Mouse (Mus musculus): ENCODE data around the gene Kmt2b. TPM values are rescaled to one million over a fixed set of nuclear protein-coding genes. Genes with fewer than 3 reads are reported as not detected.

The Kmt2b gene
- total and polyA plus RNA-seq, 3 experiments, result 8.4 to 32.8 (median 17.2) TPM

DNA sequence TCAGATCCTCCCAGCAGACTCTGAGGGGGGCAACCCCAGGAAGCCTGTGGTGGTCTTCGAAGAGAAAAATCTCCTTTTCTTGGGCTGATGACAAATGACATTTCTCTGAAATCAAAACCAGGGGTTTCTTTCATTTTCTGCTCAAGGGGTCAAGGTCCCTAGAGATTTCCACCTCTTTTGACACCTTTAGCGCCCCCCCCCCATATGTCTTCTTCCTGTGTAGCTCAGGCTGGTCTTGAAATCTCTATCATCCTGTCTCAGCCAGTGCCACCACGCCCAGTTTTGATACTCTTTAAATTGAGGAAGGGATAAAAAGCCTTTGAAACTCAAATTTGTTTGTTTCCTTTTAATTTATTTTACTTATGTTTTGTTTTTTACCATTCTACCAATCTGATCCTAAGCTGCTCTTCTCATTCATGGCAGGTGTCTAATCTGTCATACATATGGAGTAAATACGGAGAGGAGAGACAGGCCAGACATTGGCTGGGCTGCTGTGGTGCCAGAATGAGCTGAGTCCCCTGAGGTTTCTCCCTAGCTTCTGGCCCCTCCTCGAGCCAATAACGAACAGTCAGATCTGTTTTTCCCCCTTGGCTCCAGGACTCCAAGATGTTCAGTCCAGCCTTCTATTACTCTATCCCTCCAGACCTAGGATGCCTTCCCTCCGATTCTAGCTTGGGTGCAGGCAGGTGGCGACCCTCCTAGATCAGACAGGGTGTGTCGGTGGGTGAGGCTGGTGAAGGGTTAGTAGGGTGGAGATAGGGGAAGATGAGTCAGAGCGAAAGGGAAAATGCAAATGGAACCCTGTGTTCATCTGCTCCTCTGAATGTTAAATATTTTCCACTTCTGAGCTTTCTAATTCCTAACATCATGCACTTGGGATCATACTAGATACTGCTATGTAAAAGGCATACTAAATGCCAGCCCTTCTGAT lies 5.3 kb upstream of the Kmt2b start:
- TF ChIP-seq USF1 (IDR thresholded peaks at IDR 0.05; ENCODE audit: low read depth, low read length) (no peak), MXI1 (IDR thresholded peaks at IDR 0.05; ENCODE audit: low read depth, low read length) (peak; percentile 11; the same call in 1 of the 2 replicates), IRF4 (IDR thresholded peaks at IDR 0.05; ENCODE audit: low read depth, low read length) (peak; percentile 99), ETS1 (conservative IDR thresholded peaks at IDR 0.05; ENCODE audit: low read depth, low read length) (peak; percentile 67), CHD2 (IDR thresholded peaks at IDR 0.05; ENCODE audit: low read length) (peak; percentile 74), ZC3H11A (IDR thresholded peaks at IDR 0.05; ENCODE audit: low read depth, low read length) (no peak), BHLHE40 (IDR thresholded peaks at IDR 0.05; ENCODE audit: low read depth, low read length) (peak; percentile 60), JUND (conservative IDR thresholded peaks at IDR 0.05; ENCODE audit: low read depth, low read length) (peak; percentile 97), UBTF (IDR thresholded peaks at IDR 0.05; ENCODE audit: low read depth, low read length) (no peak), SIN3A (IDR thresholded peaks at IDR 0.05; ENCODE audit: low read length) (0 out of 2 replicates have a peak, but pooled peaks have one; percentile 60), EP300 (IDR thresholded peaks at IDR 0.05; ENCODE audit: low read length) (peak; percentile 97), ZKSCAN1 (IDR thresholded peaks at IDR 0.05; ENCODE audit: borderline replicate concordance, low read depth, low read length) (no peak), TCF12 (IDR thresholded peaks at IDR 0.05; ENCODE audit: low read depth, low read length) (peak; percentile 59; the same call in 1 of the 2 replicates), GABPA (IDR thresholded peaks at IDR 0.05; ENCODE audit: insufficient replicate concordance, low read depth, low read length) (no peak), KAT2A (IDR thresholded peaks at IDR 0.05; ENCODE audit: insufficient replicate concordance, low read length) (no peak), MEF2A (IDR thresholded peaks at IDR 0.05; ENCODE audit: borderline replicate concordance, low read depth, low read length) (peak; percentile 47), ZMIZ1 (IDR thresholded peaks at IDR 0.05; ENCODE audit: low read depth, low read length) (no peak; the same call in none of the 2 replicates), ZNF384 (IDR thresholded peaks at IDR 0.05; ENCODE audit: low read depth, low read length) (no peak), MYC (IDR thresholded peaks at IDR 0.05; ENCODE audit: low read depth, low read length) (peak; percentile 77), RAD21 (IDR thresholded peaks at IDR 0.05; ENCODE audit: low read depth, low read length) (no peak), POLR2A (IDR thresholded peaks at IDR 0.05; ENCODE audit: low read depth, low read length) (peak; percentile 72), E2F4 (IDR thresholded peaks at IDR 0.05; ENCODE audit: insufficient replicate concordance, low read depth, low read length) (no peak), MAZ (IDR thresholded peaks at IDR 0.05; ENCODE audit: low read depth, low read length) (no peak; the same call in 1 of the 2 replicates), MAFK (IDR thresholded peaks at IDR 0.05; ENCODE audit: insufficient replicate concordance, low read length) (no peak; the same call in 1 of the 2 replicates), TBP (conservative IDR thresholded peaks at IDR 0.05; ENCODE audit: low read depth, low read length) (peak; percentile 84), CTCF (conservative IDR thresholded peaks at IDR 0.05 in 1 of 2, IDR thresholded peaks at IDR 0.05 in 1 of 2; ENCODE audit: low read depth in 2 of 2, low read length in 2 of 2) (no peak), POLR2AphosphoS2 (IDR thresholded peaks at IDR 0.05; ENCODE audit: low read depth, low read length) (peak; percentile 38; the same call in 1 of the 2 replicates), JUN (IDR thresholded peaks at IDR 0.05; ENCODE audit: insufficient read depth, low read depth, low read length) (peak; percentile 91), PAX5 (IDR thresholded peaks at IDR 0.05; ENCODE audit: low read length) (no peak), RCOR1 (conservative IDR thresholded peaks at IDR 0.05; ENCODE audit: low read depth, low read length) (peak; percentile 58; the same call in 1 of the 2 replicates), NELFE (IDR thresholded peaks at IDR 0.05; ENCODE audit: low read depth, low read length) (peak; percentile 45; the same call in 1 of the 2 replicates), USF2 (conservative IDR thresholded peaks at IDR 0.05; ENCODE audit: low read depth, low read length) (no peak; the same call in 1 of the 2 replicates)
- H3K4me1 ChIP-seq (ENCODE audit: control insufficient read depth in 1 of 2, insufficient read depth in 2 of 2), result peaks cover 16 to 46% of the 10 kb centered on the region in 2 experiments
- H3K4me2 ChIP-seq (ENCODE audit: insufficient read depth, low read depth, poor library complexity, severe bottlenecking), result peak overlapping the region; percentile 93
- no peaks in the 10 kb centered on the region for H3K27me3 ChIP-seq (replicated peaks)
- peak overlapping the region; percentile 74 for H3K9ac ChIP-seq (ENCODE audit: insufficient read depth, low read depth)
- peak overlapping the region; percentile 100 for H3K27ac ChIP-seq (ENCODE audit: insufficient read depth, low read depth)
- dilution Hi-C loops (cut with MboI; ENCODE audit: extremely low pct_ligation_motif_present, extremely low pct_unique_long_range_greater_than_20kb, low sequenced_read_pairs), result no loop called here
- in situ Hi-C loops (cut with MboI; ENCODE audit: low pct_ligation_motif_present, low pct_unique_long_range_greater_than_20kb, low sequenced_read_pairs), result no loop called here
- peaks cover 0 to 14% of the 10 kb centered on the region in 2 experiments for H3K36me3 ChIP-seq (replicated peaks in 1 of 2; ENCODE audit: control insufficient read depth in 1 of 2, insufficient read depth in 1 of 2, low read length in 1 of 2)
- DNase-seq (ENCODE audit: extremely low read depth), result peak; percentile 91
- H3K9me3 ChIP-seq (replicated peaks; ENCODE audit: low read length), result no peaks in the 10 kb centered on the region
- H3K4me3 ChIP-seq (replicated peaks in 1 of 3; ENCODE audit: low read depth in 2 of 3, low read length in 2 of 3, poor library complexity in 1 of 3), result peak overlapping the region; percentile 84 to 93 (median 89)
- H3K79me2 ChIP-seq (replicated peaks; ENCODE audit: control insufficient read depth, extremely low read depth, insufficient read depth, poor library complexity, severe bottlenecking), result peaks cover 33% of the 10 kb centered on the region
